In the genomic region with DNA sequence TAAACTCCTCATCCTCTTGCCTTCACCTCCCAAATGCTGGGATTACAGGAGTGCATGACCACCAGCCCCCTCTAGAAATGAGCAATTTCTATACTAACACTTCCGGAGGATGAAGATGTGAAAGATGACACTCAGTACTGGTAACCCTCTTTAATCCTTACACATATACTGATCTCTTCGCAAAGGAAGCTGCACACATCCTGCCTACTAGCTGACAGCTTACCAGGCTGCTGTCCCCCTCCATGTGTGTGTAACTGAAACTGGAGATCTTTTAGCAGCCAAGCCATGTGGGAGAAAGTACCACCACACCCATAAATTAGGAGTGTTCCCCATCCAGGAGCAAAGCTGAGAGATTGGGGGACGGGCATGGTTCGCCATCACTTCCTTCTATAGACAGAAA, we compare ENCODE assay signal across 20 mouse cellular contexts. TPM values are rescaled to one million over a fixed set of nuclear protein-coding genes. Genes with fewer than 3 reads are reported as not detected.
DNase-seq lines count a peak whose midpoint lies in the region; ATAC-seq lines count a peak whose summit lies in the region.
"Had no signal": no experiment of that assay in that cellular context is flagged by ENCODE, and none has a peak within 500 bp of the region (broad histone marks: within the 10 kb centered on the region; RNA-seq: fewer than 3 reads in every experiment).

No protein-coding gene starts in this region.

- no peak overlapping the region for H3K4me2 ChIP-seq in forebrain, embryonic 16.5 days (ENCODE audit: low read length)
- H3K4me2 ChIP-seq in forebrain, embryonic 13.5 days, result no peak overlapping the region
- H3K4me2 ChIP-seq: embryonic facial prominence, embryonic 15.5 days; heart, embryonic 11.5 days; heart, embryonic 15.5 days; hindbrain, embryonic 13.5 days; kidney, embryonic 15.5 days had no signal

- no peak overlapping the region for H3K4me3 ChIP-seq in forebrain, embryonic 16.5 days (replicated peaks; ENCODE audit: low read length)
- H3K4me3 ChIP-seq in forebrain, embryonic 13.5 days, result no peak overlapping the region
- H3K4me3 ChIP-seq: embryonic facial prominence, embryonic 15.5 days; erythroblast, embryonic 14.5 days; heart, embryonic 15.5 days; hindbrain, embryonic 13.5 days; kidney, embryonic 15.5 days had no signal

- peak; percentile 46 for DNase-seq in CD4-positive helper T cell, adult 2 months (ENCODE audit: low read depth, low spot score)
- DNase-seq in right cerebral cortex, postnatal 4 days, result no peak
- DNase-seq: embryo, embryonic 11 days had no signal

- H3K36me3 ChIP-seq in forebrain, embryonic 16.5 days (ENCODE audit: control insufficient read depth, insufficient read depth), result no peaks in the 10 kb centered on the region
- H3K36me3 ChIP-seq in forebrain, embryonic 13.5 days (ENCODE audit: poor library complexity, severe bottlenecking), result no peaks in the 10 kb centered on the region
- H3K36me3 ChIP-seq: embryonic facial prominence, embryonic 15.5 days; heart, embryonic 15.5 days; hindbrain, embryonic 13.5 days; kidney, embryonic 15.5 days had no signal

- peaks cover 11% of the 10 kb centered on the region for H3K4me1 ChIP-seq in forebrain, embryonic 16.5 days (replicated peaks; ENCODE audit: control insufficient read depth, insufficient read depth, low read length)
- peaks cover 8% of the 10 kb centered on the region; the same call in 1 of the 2 replicates for H3K4me1 ChIP-seq in forebrain, embryonic 13.5 days
- H3K4me1 ChIP-seq: embryonic facial prominence, embryonic 15.5 days; heart, embryonic 15.5 days; hindbrain, embryonic 13.5 days; kidney, embryonic 15.5 days had no signal

- 74% methylated on average over 4 of the region's 4 CpGs for WGBS in forebrain, embryonic 16.5 days
- WGBS in forebrain, embryonic 13.5 days, result 86% methylated on average over 4 of the region's 4 CpGs

- peak; percentile 61 for ATAC-seq in forebrain, embryonic 16.5 days
- no peak for ATAC-seq in forebrain, embryonic 13.5 days
- ATAC-seq in CD4-positive, CD25-positive, alpha-beta regulatory T cell, adult 4 months, result peak; percentile 81
- ATAC-seq in inflammation-experienced regulatory T-cells, adult 6 months, result peak; percentile 75
- no peak for ATAC-seq in frontal cortex, adult (ENCODE audit: low TSS enrichment)
- ATAC-seq: intestine, embryonic 16.5 days; Patski had no signal

- no peaks in the 10 kb centered on the region for H3K9me3 ChIP-seq in forebrain, embryonic 16.5 days (ENCODE audit: control insufficient read depth, low read length)
- no peaks in the 10 kb centered on the region for H3K9me3 ChIP-seq in forebrain, embryonic 13.5 days (replicated peaks)
- H3K9me3 ChIP-seq: embryonic facial prominence, embryonic 15.5 days; heart, embryonic 15.5 days; hindbrain, embryonic 13.5 days; kidney, embryonic 15.5 days had no signal

- H3K27ac ChIP-seq in forebrain, embryonic 16.5 days (ENCODE audit: low read length), result peak overlapping the region; percentile 5; the same call in 1 of the 2 replicates
- H3K27ac ChIP-seq in forebrain, embryonic 13.5 days, result no peak overlapping the region
- H3K27ac ChIP-seq: embryonic facial prominence, embryonic 15.5 days; heart, embryonic 15.5 days; hindbrain, embryonic 13.5 days; hindbrain, postnatal 0 days; kidney, embryonic 15.5 days had no signal

- H3K9ac ChIP-seq in forebrain, embryonic 16.5 days (replicated peaks; ENCODE audit: low read depth, low read length), result no peak overlapping the region
- no peak overlapping the region for H3K9ac ChIP-seq in forebrain, embryonic 13.5 days
- H3K9ac ChIP-seq: embryonic facial prominence, embryonic 15.5 days; heart, embryonic 15.5 days; hindbrain, embryonic 13.5 days; kidney, embryonic 15.5 days had no signal

- H3K27me3 ChIP-seq in forebrain, embryonic 16.5 days (replicated peaks; ENCODE audit: control insufficient read depth, insufficient read depth, low read length), result no peaks in the 10 kb centered on the region
- H3K27me3 ChIP-seq in forebrain, embryonic 13.5 days, result no peaks in the 10 kb centered on the region
- H3K27me3 ChIP-seq: CH12.LX; embryonic facial prominence, embryonic 15.5 days; heart, embryonic 15.5 days; hindbrain, embryonic 13.5 days; kidney, embryonic 15.5 days had no signal

RNA-seq across cellular contexts. Expression of gene Klrg1, which starts 13.5 kb away (rescaled TPM):
- 0.40 and 0.87 TPM in 2 replicates for polyA plus RNA-seq in forebrain, embryonic 16.5 days (2015; fragmentation: Nextera tagmentation; extraction: Ambion mirVana)
- 0.40 and 0.43 TPM in 2 replicates for polyA plus RNA-seq in forebrain, embryonic 13.5 days (2015; fragmentation: Nextera tagmentation; extraction: Ambion mirVana)
- polyA plus RNA-seq in CD4-positive, CD25-positive, alpha-beta regulatory T cell, adult 4 months (2017; shearing (Covaris generic)), result 100 to 1,000 TPM; 111 to 138 TPM
- polyA plus RNA-seq in inflammation-experienced regulatory T-cells, adult 6 months (2017; shearing (Covaris generic)), result 10 to 100 TPM; 31.8 to 88.8 (median 33.5) TPM
- polyA plus RNA-seq: adrenal gland, adult 2 months; embryonic facial prominence, embryonic 11.5 days; embryonic facial prominence, embryonic 15.5 days; erythroblast, embryonic 14.5 days; heart, embryonic 11.5 days; heart, embryonic 15.5 days; intestine, embryonic 16.5 days; kidney, embryonic 15.5 days; Patski had no signal

RNA-seq across cellular contexts. Expression of gene M6pr, which starts 39.4 kb away (rescaled TPM):
- 57.0 and 62.4 TPM in 2 replicates for polyA plus RNA-seq in forebrain, embryonic 16.5 days (2015; fragmentation: Nextera tagmentation; extraction: Ambion mirVana)
- 58.9 and 64.8 TPM in 2 replicates for polyA plus RNA-seq in forebrain, embryonic 13.5 days (2015; fragmentation: Nextera tagmentation; extraction: Ambion mirVana)
- polyA plus RNA-seq in CD4-positive, CD25-positive, alpha-beta regulatory T cell, adult 4 months (2017; shearing (Covaris generic)), result 100 to 1,000 TPM; 255 to 333 TPM
- 100 to 1,000 TPM; 251 to 357 (median 252) TPM for polyA plus RNA-seq in inflammation-experienced regulatory T-cells, adult 6 months (2017; shearing (Covaris generic))

Comparison
In these comparisons a context has a peak if more than half of its experiments do, and no peak if none do; other contexts are left out.
1. ATAC-seq: peak in forebrain, embryonic 16.5 days (single experiment), CD4-positive, CD25-positive, alpha-beta regulatory T cell, adult 4 months (single experiment) and inflammation-experienced regulatory T-cells, adult 6 months (single experiment); none in forebrain, embryonic 13.5 days (single experiment) and frontal cortex, adult (single experiment).
2. RNA of gene Klrg1, which starts 13.5 kb away (polyA plus RNA-seq): 111 to 138 TPM in CD4-positive, CD25-positive, alpha-beta regulatory T cell, adult 4 months and 31.8 to 88.8 TPM in inflammation-experienced regulatory T-cells, adult 6 months; 0.40 to 0.87 TPM in forebrain, embryonic 16.5 days and 0.40 to 0.43 TPM in forebrain, embryonic 13.5 days; every median in the first group is over 10 times any median in the second.